Mouse (Mus musculus) heart, embryonic 11.5 days (tissue): ENCODE data around the gene Zfp628. TPM values are rescaled to one million over a fixed set of nuclear protein-coding genes. Genes with fewer than 3 reads are reported as not detected.

Experiments used
- ATAC-seq: fragments of 200-750 bp; cut with Nextera tagmentation; replicated peaks from 2 replicates; pipeline ENCODE4 v1.8.0; 2017; ENCODE audit warnings: moderate library complexity; ENCODE audit not compliant: insufficient number of reproducible peaks, low FRiP score, low TSS enrichment
- H3K27ac ChIP-seq: fragments of 300-500 bp; sonication (generic); 2 replicates; pipeline ENCODE4 v1.5.1; 2014; ENCODE audit warnings: mild to moderate bottlenecking, low read depth, low read length
- H3K27me3 ChIP-seq: fragments of 300-500 bp; sonication (generic); 2 replicates; pipeline ENCODE4 v1.6.1; 2014; ENCODE audit warnings: mild to moderate bottlenecking, low read length, mixed read lengths; ENCODE audit not compliant: control insufficient read depth, insufficient read depth
- H3K36me3 ChIP-seq: fragments of 300-500 bp; sonication (generic); 2 replicates; pipeline ENCODE4 v1.6.1; 2014; ENCODE audit warnings: mild to moderate bottlenecking, low read length, moderate library complexity, mixed read lengths; ENCODE audit not compliant: control insufficient read depth, insufficient read depth
- H3K4me1 ChIP-seq: fragments of 300-500 bp; sonication (generic); 2 replicates; pipeline ENCODE4 v1.6.1; 2014; ENCODE audit warnings: low read length; ENCODE audit not compliant: control insufficient read depth, insufficient read depth
- H3K4me2 ChIP-seq: fragments of 300-500 bp; sonication (generic); 2 replicates; pipeline ENCODE4 v1.6.1; 2014; ENCODE audit warnings: mild to moderate bottlenecking, moderate library complexity
- H3K4me3 ChIP-seq: fragments of 300-500 bp; sonication (generic); 2 replicates; pipeline ENCODE4 v1.5.1; 2014; ENCODE audit warnings: low read depth, low read length
- H3K9ac ChIP-seq: fragments of 300-500 bp; sonication (generic); 2 replicates; pipeline ENCODE4 v1.6.1; 2014; ENCODE audit warnings: mild to moderate bottlenecking, low read depth, low read length, moderate library complexity
- H3K9me3 ChIP-seq: fragments of 300-500 bp; sonication (generic); replicated peaks from 2 replicates; pipeline ENCODE4 v1.6.1; 2016; ENCODE audit warnings: low read length; ENCODE audit not compliant: control insufficient read depth
- WGBS: fragments of 180-500 bp; shearing (Covaris S2); extraction: QIAGEN DNeasy Blood & Tissue Kit; methylation state at CpG from one replicate; pipeline ENCODE4 v1.1.7; 2014; ENCODE audit not compliant: insufficient replicate concordance; 5-methylcytosine and 5-hydroxymethylcytosine counted together
- polyA plus RNA-seq: library from polyadenylated mRNA; unstranded; fragments of >200 nt; fragmentation: Nextera tagmentation; extraction: Ambion mirVana; gene quantifications from 2 replicates; pipeline ENCODE4 v1.2.1, GENCODE M21; 2014

Gene Zfp628
- polyA plus RNA-seq, 1 experiment from 2014 or later: 2.8 TPM

DNA sequence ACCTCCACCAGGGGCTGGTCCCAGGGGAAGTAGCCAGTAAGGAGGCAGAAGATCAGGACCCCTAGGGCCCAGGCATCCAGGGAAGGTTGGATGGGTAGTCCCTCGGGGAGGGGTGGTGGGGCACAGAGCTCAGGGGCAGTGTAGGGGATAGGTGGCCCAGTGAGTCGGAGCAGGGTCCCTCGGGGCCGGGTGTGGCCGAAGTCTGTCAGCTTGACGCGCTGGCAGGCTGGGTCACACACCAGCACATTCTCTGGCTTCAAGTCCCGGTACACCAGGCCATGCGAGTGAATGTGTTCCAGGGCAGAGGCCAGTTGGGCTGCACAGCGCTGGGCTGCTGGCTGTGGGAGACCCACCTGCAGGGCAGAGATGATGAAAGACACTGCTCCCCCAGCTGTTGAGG lies 42.3 kb downstream of the Zfp628 start:
- no peak overlapping the region for H3K9ac ChIP-seq

DNA sequence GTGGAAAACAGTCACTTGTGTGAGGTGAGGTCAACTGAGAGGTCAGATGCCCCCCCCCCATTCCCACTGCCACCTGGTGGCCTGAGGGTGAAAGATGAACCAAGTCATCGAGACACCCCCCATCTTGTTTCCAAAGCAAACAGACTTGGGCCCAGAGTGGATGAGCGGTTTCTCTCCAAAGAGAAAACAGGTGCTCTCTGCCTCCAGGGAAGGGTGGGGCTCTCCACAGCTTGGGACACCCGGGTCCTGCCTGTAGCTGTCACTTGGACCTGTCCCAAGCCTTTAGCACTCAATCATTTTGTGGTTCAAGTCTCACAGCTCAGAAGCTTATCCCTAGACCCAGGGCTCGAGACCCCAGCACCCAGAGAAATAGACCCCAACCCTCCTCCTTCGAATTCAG lies 48.5 kb downstream of the Zfp628 start:
- WGBS: 65% methylated on average over 5 of the region's 5 CpGs
- no peak overlapping the region for H3K27ac ChIP-seq
- H3K36me3 ChIP-seq: no peaks in the 10 kb centered on the region
- H3K9me3 ChIP-seq: no peaks in the 10 kb centered on the region
- no peak for ATAC-seq
- H3K4me1 ChIP-seq: peaks cover 3% of the 10 kb centered on the region; the same call in 1 of the 2 replicates
- no peak overlapping the region for H3K4me2 ChIP-seq
- no peak overlapping the region for H3K4me3 ChIP-seq
- H3K9ac ChIP-seq: no peak overlapping the region
- H3K27me3 ChIP-seq: no peaks in the 10 kb centered on the region

More for the DNA sequence above, 42.3 kb downstream of the Zfp628 start:
- Histone ChIP-seq H3K4me2 (no peak overlapping the region), H3K27me3 (no peaks in the 10 kb centered on the region), H3K4me1 (peaks cover 10% of the 10 kb centered on the region), H3K4me3 (no peak overlapping the region), H3K36me3 (no peaks in the 10 kb centered on the region), H3K9me3 (no peaks in the 10 kb centered on the region), H3K27ac (no peak overlapping the region)
- WGBS: 75% methylated on average over 10 of the region's 10 CpGs
- ATAC-seq: no peak

DNA sequence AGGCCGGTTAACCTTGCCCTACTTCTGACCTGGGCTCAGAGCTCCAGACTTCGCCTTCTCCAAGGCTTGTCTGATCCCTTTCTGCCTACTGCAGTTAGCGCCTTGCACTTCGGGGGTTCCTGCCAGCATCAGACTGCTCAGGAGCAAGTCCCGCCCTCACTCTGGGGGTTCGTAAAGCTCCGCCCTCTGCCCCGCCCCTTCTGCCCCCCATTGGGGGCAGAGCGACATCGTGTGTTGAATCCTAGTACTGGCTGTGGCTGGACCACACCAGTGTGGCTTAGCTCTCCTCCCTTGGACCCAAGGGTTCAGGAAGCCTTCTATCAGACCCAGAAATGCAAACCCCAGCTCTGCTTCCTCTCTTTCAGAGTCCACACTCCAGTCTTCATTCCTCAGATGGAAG lies 49.3 kb downstream of the Zfp628 start, which contains the start of gene Sbk2:
Sbk2 (minus strand) TSS at position 135 of the 400 bp plus-strand sequence.
- peak; percentile 66 for ATAC-seq
- Histone ChIP-seq H3K9ac (peak within 1 kb of the TSS; percentile 28; the same call in 1 of the 2 replicates), H3K9me3 (no peaks in the 10 kb centered on the region), H3K4me2 (peak within 1 kb of the TSS; percentile 45), H3K4me3 (0 out of 2 replicates have a peak within 1 kb of the TSS, but pooled peaks have one; percentile 10), H3K36me3 (no peaks in the 10 kb centered on the region), H3K4me1 (peaks cover 3% of the 10 kb centered on the region; the same call in 1 of the 2 replicates), H3K27me3 (no peaks in the 10 kb centered on the region), H3K27ac (no peak within 1 kb of the TSS)
- 5% methylated on average over 10 of the region's 10 CpGs for WGBS

DNA sequence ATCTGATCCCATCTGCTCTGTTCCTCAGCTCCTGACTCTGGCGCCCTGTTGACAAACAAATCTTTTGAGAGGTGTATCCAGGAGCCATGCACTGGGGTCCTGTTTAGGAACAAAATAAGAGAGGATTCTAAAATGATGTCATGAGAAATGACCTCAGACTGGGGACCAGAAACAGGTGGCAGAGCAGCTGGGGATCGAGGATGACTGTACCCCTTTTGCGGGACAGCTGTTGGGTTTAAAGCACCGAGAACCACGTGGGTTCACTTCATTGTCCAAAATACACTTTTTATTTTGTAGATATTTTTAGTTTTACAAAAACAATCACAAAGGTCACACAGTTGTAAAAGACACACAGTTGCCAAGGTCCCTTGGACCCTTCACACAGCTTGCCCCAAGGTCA lies 50.0 kb downstream of the Zfp628 start:
- no peak overlapping the region for H3K4me2 ChIP-seq
- no peaks in the 10 kb centered on the region for H3K9me3 ChIP-seq
- WGBS: 67% methylated on average over 5 of the region's 5 CpGs
- H3K4me3 ChIP-seq: no peak overlapping the region
- no peaks in the 10 kb centered on the region for H3K36me3 ChIP-seq
- H3K27ac ChIP-seq: no peak overlapping the region
- H3K9ac ChIP-seq: no peak overlapping the region
- H3K4me1 ChIP-seq: peaks cover 3% of the 10 kb centered on the region; the same call in 1 of the 2 replicates
- no peak for ATAC-seq
- no peaks in the 10 kb centered on the region for H3K27me3 ChIP-seq

GRCm38 (mm10) chr7:4971068-4971467 lies 56.1 kb downstream of the Zfp628 start, which contains the start of gene Sbk3:
TSS of gene Sbk3 (minus strand) at chr7:4971168.
- Histone ChIP-seq H3K9me3 (no peaks in the 10 kb centered on the region), H3K36me3 (no peaks in the 10 kb centered on the region), H3K27ac (no peak within 1 kb of the TSS), H3K4me3 (no peak within 1 kb of the TSS), H3K27me3 (no peaks in the 10 kb centered on the region), H3K9ac (no peak within 1 kb of the TSS), H3K4me2 (no peak within 1 kb of the TSS), H3K4me1 (peaks cover 4% of the 10 kb centered on the region; the same call in 1 of the 2 replicates)
- WGBS: 38% methylated on average over 6 of the region's 6 CpGs
- no peak for ATAC-seq

Other genes starting within 250 kb of the Zfp628 start
- gene Hspbp1, start 230.1 kb upstream of the Zfp628 start, polyA plus RNA-seq: 81.5 and 83.7 TPM in 2 replicates
- 1.7 TPM in 2 replicates for gene Brsk1, start 224.6 kb upstream of the Zfp628 start, polyA plus RNA-seq
- not detected in 2 replicates for gene Tmem150b, start 190.0 kb upstream of the Zfp628 start, polyA plus RNA-seq
- 58.6 and 63.5 TPM in 2 replicates for gene Kmt5c, start 175.1 kb upstream of the Zfp628 start, polyA plus RNA-seq
- gene Cox6b2, start 162.1 kb upstream of the Zfp628 start, polyA plus RNA-seq: 32.9 and 42.4 TPM in 2 replicates
- not detected in 2 replicates for gene Fam71e2, start 143.9 kb upstream of the Zfp628 start, polyA plus RNA-seq
- gene Il11, start 132.4 kb upstream of the Zfp628 start, polyA plus RNA-seq: not detected in 2 replicates
- not detected in 2 replicates for gene Tmem190, start 132.3 kb upstream of the Zfp628 start, polyA plus RNA-seq
- gene Tmem238, start 125.6 kb upstream of the Zfp628 start, polyA plus RNA-seq: 2.2 and 2.4 TPM in 2 replicates
- gene Rpl28, start 122.3 kb upstream of the Zfp628 start, polyA plus RNA-seq: 143 and 156 TPM in 2 replicates
- 317 and 378 TPM in 2 replicates for gene Ube2s, start 102.6 kb upstream of the Zfp628 start, polyA plus RNA-seq
- 0.09 TPM in 1 of 2 replicates, not detected in the other for gene Shisa7, start 70.5 kb upstream of the Zfp628 start, polyA plus RNA-seq
- 2.9 and 3.3 TPM in 2 replicates for gene Isoc2b, start 45.0 kb upstream of the Zfp628 start, polyA plus RNA-seq
- gene Isoc2a, start 38.1 kb upstream of the Zfp628 start, polyA plus RNA-seq: 0.59 and 1.1 TPM in 2 replicates
- gene Gm36210, start 8.7 kb upstream of the Zfp628 start, polyA plus RNA-seq: 0.17 and 0.20 TPM in 2 replicates
- gene Nat14, start 6.8 kb downstream of the Zfp628 start, polyA plus RNA-seq: 4.7 and 5.0 TPM in 2 replicates
- 0.53 and 1.1 TPM in 2 replicates for gene Ssc5d, start 10.6 kb downstream of the Zfp628 start, polyA plus RNA-seq
- 3.3 and 5.4 TPM in 2 replicates for gene Sbk2, start 49.2 kb downstream of the Zfp628 start, polyA plus RNA-seq
- 0.44 and 0.49 TPM in 2 replicates for gene Sbk3, start 56.0 kb downstream of the Zfp628 start, polyA plus RNA-seq
- gene Zfp579, start 80.9 kb downstream of the Zfp628 start, polyA plus RNA-seq: 32.5 and 38.8 TPM in 2 replicates
- gene Zfp524, start 99.2 kb downstream of the Zfp628 start, polyA plus RNA-seq: 10.2 and 11.0 TPM in 2 replicates
- gene Fiz1, start 99.5 kb downstream of the Zfp628 start, polyA plus RNA-seq: 25.5 and 25.9 TPM in 2 replicates
- 0.89 TPM in 1 of 2 replicates, not detected in the other for gene Gm44973, start 100.3 kb downstream of the Zfp628 start, polyA plus RNA-seq
- gene Zfp865, start 105.2 kb downstream of the Zfp628 start, polyA plus RNA-seq: 3.4 and 5.5 TPM in 2 replicates
- gene Ccdc106, start 105.3 kb downstream of the Zfp628 start, polyA plus RNA-seq: 1.5 and 2.9 TPM in 2 replicates
- gene 4632433K11Rik, start 118.9 kb downstream of the Zfp628 start, polyA plus RNA-seq: not detected in 2 replicates
- gene Zfp784, start 123.2 kb downstream of the Zfp628 start, polyA plus RNA-seq: 3.4 and 4.2 TPM in 2 replicates
- gene Zfp580, start 136.3 kb downstream of the Zfp628 start, polyA plus RNA-seq: 14.7 and 17.8 TPM in 2 replicates
- 84.0 and 85.5 TPM in 2 replicates for gene U2af2, start 146.9 kb downstream of the Zfp628 start, polyA plus RNA-seq
- 47.0 and 48.1 TPM in 2 replicates for gene Epn1, start 165.0 kb downstream of the Zfp628 start, polyA plus RNA-seq
- not detected in 2 replicates for gene Rfpl4, start 201.7 kb downstream of the Zfp628 start, polyA plus RNA-seq
- 1.3 and 1.8 TPM in 2 replicates for gene Rasl2-9, start 210.7 kb downstream of the Zfp628 start, polyA plus RNA-seq
- gene Vmn1r55, start 234.5 kb downstream of the Zfp628 start, polyA plus RNA-seq: not detected in 2 replicates